Mouse (Mus musculus) c-Kit-positive CD71-positive TER-119-positive erythroid progenitor cells, embryonic 14.5 days (primary cell): ENCODE measurements around the gene Trim65.
A peak's percentile ranks its signal among the peaks of the same experiment; 100 is the strongest.

Experiments
- DNase-seq: peaks from one replicate; pipeline ENCODE4 v3.0.0-alpha.2; 2013; ENCODE audit warnings: low spot score

Gene Trim65

DNA sequence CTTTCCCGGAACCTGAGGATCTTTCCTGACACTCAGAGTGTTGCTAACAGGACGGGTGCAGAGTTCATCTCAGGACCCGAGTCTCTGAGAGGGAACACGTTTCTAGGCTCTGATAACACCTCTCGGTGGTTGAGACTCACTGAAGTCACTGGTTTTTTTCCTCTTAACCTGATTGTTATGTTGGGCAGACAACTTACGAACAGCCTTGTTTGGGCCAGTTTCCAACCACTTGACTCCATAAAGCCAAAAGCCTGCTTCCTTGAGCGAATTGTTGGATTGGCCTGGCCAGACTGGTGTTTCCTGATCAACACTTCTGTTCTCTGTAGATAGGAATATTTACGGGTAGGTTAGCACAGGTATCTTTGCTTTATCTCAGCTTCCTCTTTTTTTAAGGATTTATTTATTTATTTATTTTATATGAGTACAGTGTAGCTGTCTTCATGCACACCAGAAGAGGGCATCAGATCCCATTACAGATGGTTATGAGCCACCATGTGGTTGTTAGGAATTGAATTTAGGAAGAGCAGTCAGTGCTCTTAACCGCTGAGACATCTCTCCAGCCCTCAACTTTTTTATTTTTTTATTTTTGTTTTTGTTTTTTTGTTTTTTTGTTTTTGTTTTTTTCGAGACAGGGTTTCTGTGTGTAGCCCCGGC is 42.1 kb downstream of the Trim65 start:
- no peak for DNase-seq

DNA sequence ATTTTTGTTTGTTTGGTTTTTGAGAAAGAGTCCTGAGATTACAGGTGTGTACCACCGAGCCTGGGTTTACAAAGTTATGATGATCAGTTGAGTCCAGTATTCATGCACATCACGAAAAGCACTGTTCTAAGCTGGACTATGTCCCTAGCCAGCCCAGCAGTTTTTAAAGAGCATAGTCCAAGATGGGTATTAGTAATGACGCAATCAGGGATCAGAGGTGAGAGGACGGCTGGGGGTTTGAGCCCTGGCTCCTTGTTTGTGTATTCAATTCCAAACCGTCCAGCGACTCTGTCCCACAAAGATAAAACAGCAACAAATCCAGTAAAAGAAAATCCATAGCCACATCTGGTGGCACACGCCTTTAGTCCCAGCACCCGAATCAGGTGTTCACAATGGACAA is 42.7 kb downstream of the Trim65 start:
- no peak for DNase-seq

DNA sequence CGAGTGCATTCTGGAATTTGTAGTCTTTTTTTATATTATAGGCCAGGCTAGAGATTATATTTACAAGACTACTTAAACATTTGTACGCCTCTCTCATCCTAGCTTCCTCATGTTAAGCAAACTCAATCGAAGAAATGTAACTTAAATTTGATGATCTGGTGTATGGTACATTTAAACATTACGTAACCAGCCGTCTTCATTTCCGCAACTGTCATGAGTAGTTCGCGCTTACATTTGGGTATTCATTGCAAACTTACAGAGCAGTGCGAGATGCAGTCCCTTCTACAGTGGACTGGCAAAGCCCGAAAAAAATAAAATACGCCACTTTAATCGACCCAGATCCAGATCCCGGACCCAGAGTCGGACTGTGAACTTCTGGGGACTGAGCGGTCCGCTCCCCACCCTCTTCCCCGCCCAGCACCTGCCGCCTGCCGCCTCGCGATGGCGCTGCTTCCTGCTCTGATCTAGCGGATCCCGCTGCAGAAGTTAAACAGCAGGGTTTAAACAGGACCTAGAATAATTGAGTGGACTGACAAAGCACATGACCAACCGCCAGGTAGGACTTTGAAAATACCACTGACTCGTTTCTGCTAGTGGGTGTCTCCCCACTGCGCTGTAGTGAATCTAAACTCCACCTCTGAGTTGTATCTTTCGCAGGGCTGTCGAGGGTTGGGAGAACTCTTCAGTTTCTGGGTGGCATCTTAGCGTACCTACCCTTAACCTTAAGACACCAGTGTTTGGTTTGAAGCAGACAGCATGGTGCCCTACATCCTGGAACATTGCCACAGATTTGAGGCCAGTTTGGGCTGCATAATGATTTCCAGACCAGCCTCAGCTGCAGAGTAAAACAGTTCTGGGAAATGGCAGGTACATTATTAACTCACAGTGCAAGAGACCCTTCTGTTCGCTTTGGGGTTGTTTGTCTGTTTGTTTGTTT is 43.5 kb downstream of the Trim65 start:
- peak; percentile 80 for DNase-seq

DNA sequence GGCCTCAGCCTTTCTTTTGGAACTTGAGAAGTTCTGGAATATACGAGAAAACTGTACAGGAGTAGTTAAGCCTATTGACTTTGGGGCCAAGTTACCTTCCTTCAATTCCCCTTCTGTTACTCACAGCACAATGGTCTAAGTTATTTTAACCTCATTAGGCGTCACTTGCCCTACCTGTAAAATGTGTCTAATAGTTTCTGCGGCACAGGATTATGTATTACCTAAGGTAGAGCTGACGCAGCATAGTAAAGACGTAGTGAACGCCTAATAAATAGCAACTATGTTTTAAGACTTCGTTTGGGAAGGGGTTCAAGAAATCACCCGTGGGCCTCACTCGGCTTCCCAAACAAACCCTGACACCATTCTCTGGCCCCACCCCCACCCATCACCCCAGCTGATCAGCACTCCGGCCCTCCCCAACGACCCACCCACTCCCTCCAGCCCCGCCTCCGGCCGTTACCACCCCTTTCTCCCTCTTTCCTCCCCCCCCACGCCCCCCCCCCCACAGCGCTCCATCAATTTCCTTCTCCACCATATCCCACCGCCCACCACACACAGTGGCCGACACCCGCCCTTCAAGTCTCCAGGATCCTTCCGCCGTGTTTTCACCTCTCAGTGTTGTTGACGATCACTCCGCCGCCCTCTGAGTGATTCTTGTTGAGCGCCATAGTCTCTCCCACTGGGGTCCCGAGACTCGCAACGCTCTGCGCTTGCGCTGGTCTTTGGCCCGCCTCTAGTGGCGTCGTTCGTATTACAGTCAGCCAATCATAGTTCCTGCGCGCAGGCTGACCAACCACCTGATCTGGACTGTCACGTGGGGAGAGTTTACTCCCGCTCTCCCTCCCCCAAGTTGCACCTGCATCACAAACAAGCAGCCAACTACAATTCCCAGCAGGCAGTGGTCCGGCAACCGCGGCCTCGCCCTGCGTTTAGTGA is 44.4 kb downstream of the Trim65 start, which contains the start of gene Wbp2:
Gene Wbp2, minus strand, starts transcription at position 738 of the 936 bp plus-strand sequence.
- peak; percentile 96 for DNase-seq

DNA sequence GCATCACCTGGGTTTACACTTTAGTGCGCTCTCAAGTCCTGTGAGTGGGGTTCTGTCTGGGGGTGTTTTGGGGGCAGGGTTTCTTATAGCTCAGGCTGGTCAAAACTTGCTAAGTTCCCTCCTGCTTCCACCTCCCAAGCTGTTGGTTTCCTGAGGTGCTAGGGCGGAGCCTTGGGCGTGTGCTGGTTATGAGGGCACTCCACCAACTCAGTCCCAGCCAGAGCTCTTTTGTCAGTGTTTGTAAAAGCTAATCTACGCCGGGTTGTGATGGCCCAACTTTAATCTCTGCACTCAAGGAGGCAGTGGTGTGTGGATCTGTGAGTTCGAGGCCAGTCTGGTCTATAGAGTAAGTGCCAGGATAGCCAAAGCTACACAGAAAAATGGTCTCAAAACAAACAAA is 46.8 kb downstream of the Trim65 start:
- peak; percentile 66 for DNase-seq

DNA sequence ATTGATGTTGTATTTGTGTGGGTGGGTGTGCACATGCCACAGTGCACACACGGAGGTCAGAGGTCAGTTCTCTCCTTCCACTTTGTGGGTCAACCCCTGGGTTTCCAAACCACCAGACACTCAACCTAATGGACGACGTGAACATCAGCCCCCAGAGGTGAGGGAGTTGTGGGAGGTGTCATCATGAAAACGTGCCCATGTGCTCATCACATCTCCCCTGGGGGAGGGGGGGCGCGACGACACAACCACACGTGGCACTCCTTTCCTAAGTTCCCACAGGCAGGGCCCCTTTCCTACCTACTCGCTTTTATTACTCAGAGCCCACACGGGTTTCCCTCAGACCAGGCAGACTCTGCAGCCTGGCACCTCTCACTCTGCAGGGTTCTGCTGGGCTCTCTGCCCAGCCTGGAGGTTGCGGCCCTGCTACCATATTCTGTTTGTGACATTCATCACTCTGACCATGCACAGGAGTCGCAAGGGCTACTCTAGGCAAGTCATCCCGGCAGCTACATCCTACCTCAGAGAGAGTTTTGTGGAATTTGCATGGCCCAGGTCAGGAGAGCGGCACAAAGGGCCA is 47.7 kb downstream of the Trim65 start:
- no peak for DNase-seq

DNA sequence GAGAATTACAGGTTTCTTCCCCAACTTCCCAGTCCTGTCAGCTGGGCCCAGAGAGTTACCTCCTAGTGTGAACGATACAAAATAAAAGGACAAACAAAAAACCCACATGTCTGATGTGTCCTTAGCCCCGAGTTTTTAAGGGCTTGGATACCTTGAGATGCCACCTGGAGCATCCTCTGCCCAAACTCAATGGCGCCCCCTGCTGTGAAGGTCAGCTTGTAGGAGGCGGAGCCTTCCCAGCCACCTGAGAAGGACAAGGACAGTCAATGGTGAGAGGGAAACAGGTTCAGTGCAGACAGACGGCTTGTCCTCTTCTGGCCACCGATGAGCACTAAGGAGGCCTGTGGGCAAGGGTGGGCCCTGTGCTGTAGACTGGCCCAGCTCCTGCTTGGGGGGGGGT is 49.8 kb downstream of the Trim65 start:
- no peak for DNase-seq

DNA sequence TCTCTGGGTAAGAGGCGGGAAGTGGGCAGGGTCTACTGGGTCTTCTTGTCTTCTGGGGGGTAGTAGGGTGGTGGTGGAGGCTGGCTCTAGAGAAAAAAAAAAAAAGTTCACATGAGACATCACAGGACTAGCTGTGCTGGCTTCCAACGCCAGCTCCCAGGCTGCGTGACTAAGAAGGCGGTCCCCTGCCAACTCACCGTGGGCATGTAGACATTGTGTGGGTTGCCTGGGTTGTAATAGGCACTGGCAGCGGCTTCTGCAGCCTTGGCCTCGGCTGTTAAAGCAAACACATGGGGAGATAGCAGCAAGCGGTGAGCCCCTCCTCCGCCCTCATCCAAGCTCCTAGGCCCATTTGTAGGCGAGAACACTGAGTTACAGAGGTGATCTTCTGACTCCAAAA is 51.4 kb downstream of the Trim65 start:
- DNase-seq = no peak

DNA sequence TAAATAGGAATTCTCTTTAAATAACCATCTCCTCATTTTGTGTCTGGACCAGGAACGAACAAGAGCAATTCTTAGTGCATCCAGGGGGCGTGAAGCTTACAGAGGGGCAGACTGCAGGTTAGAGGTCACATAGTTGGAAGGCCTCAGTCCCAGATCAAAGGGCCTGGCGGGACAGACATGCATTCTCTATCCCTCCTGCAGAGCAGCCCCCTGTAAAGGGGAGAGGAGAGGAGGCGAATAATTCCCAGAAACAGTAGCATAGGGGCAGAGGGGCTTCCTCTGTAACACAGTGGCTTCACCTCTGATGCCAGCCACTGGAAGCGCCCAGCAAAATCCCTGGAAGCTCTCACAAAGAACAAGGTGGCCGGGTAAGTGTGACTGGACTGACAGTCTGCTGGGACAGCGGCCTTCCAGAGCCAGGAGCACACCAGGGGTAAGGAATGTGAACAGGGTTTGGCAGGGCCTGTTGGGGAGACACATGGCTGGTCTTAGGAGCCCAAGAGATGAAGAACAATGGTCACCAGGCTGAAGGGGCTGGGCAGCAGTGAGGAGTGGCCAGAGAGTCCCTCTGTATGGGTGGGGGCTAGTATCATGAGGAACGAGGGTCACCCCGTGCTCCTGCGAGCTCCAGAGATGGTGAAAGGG is 52.1 kb downstream of the Trim65 start:
- no peak for DNase-seq

DNA sequence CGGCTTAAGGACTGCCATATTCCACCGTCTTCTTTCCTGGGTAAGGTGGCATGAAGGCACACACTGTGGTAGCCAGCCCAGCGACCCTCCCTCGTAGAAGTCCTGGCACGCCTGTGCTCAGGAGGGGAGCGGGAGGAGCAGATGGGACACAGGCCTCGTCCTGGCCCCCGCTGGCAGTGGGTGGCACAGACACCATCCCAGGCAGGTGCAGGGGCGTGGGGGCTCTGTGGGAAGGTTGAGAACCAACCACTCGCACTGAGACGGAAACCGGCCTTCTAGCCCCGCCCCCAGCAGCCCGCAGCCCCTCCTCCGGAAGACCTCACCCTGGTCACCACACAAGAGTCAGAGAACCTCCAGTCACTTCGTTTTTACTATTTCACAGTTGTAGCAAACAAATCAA is 52.7 kb downstream of the Trim65 start:
- DNase-seq = no peak

DNA sequence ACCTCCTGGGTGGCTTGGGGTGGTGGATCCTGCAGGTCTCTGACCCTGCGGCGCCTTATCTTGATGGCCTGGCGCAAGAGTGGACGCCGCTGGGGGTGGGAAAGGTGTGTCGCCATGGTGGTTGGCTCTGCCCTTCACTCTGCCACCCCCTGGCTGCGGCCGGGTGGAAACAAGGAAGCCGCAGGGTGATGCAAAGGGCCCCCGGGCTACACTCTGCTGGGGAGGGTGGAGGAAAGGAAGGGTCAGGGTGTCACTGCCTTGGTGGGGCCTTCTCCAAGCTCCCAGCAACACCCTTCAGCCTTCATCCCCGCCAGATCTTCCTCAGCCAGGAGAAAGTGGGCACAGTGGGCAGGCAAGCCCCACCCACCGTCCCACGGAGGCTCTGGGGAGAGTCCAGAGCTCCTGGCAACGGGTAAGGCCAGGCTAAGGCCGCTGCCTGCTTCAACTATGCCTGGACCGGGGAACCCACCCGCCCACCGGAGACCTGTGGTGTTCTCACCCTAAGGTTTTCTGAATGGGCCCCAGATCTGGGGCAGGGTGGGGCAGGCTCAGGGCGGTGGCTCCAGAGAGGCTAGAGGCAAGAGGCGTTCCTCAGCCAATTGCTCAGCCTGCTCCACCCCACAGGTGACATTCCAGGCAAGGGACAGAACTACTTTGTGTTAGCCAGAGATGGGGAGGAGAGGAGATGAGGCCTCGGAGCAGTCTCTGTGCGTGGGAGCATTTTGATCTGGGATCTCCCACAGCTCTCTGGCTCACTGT is 53.3 kb downstream of the Trim65 start, which contains the start of gene Unc13d:
Gene Unc13d, minus strand, starts transcription at position 516 of the 759 bp plus-strand sequence.
- DNase-seq = peak; percentile 82

DNA sequence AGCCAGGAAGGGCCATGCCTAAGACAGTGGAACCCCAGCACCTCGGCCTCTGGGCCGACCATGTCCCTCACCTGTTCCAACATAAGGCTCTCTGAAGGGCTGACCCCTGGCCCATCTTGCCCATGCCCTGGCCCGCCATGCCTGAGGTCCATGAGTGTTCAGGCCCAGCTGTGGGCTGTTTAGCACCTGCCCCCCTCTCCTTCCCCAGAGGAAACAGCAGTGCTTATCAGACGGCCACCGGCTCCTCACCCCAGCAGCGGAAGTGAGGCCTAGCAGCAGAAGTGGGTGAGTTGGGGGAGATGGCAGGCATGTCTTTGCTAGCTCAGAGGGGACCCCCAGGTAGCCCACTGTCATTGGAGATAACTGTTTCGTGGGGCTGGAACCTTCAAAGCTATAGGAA is 54.1 kb downstream of the Trim65 start:
- no peak for DNase-seq

DNA sequence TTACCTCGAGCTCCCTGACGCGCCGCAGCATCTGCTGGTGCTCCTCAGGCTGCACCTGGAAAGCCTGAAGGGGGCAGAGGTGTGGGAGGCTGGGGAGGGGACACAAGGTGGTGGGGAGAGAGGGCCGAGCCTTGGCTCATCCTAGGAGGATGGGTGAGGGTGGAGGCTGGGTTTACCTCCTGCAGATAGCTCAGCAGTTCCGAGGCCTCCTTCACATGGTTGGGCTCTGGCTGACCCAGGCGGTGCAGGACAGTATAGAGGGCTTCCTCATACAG is 54.7 kb downstream of the Trim65 start:
- DNase-seq = no peak

DNA sequence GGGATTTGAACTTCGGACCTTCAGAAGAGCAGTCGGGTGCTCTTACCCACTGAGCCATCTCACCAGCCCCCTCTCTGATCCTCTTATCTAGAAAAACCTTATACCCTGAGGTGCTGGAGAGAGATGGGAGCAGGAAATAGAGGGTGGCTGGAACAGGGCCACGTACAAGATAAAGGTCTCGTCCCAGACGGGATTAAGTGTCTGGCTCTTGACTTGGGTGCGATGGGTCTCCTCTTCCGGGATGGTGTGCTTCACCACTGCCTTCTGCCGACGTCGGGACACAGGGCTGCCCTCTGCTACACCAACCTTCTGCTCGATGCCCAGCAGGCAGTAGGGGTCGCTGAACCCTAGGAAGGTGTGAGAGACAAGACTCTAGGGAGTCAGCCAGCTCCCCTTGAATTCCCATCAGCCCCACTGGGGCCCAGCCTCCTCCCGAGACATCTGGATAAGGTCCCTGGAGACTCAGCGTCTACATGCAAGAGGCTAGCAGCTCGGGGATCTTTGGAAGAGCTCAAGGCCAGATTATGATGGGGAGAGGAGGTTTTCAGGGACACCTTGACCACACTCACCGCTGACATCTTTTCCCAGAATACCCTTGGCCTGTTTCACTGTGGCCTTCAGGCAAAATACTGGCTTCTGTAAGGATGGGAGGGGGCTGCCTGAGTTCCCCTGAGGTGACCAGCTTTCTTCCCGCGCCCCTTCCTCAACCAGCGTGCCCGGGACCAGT is 55.2 kb downstream of the Trim65 start:
- no peak for DNase-seq

DNA sequence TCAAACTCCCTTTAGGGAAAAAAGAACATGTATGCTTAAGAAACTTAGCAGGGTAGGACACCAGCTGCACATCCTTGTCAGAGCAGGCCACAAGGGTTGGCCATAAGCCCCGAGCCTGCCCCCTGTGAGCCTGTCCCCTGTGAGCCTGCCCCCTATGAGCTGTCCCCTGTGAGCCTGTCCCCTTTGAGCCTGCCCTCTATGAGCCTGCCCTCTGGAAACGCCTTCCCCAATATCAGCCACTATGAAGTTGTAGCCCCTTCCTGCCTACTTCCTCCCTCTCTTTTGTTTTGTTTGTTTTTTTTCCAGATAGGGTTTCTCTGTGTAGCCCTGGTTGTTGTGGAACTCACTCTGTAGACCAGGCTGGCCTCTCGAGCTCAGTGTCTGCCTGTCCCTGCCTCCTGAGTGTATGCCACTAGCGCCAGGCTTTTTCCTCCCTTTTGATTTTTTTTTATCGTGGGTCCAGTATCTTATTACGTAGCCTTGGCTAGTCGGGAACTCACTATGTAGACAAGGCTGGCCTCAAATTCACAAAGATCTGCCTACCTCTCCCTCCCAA is 56.4 kb downstream of the Trim65 start:
- DNase-seq = no peak

DNA sequence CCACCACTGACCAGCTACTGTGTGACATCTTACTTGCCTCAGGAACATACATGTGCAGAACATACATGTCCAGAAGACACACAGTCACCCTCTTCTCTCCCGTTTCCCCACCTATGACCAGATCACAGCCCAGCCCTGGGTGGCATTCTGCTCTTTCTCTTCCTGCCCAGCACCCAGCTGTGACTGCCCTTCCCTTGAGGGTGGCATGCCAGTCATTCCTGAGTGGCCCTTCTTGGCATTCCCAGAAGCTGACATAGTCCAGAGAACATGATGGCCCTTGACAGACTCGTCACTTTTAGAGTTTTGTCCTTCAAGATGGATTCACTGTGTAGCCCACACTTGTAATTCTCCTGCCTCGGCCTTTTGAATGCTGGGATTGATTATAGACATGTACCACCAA is 58.3 kb downstream of the Trim65 start:
- DNase-seq = no peak
